Mouse (Mus musculus) embryo, embryonic 10.5 days (tissue): ENCODE data around the gene Olfr522.
A peak's percentile ranks its signal among the peaks of the same experiment; 100 is the strongest.

Experiments used
- DNase-seq: peaks from one replicate; pipeline ENCODE4 v3.0.0-alpha.2; 2015; ENCODE audit warnings: low spot score

Gene Olfr522

DNA sequence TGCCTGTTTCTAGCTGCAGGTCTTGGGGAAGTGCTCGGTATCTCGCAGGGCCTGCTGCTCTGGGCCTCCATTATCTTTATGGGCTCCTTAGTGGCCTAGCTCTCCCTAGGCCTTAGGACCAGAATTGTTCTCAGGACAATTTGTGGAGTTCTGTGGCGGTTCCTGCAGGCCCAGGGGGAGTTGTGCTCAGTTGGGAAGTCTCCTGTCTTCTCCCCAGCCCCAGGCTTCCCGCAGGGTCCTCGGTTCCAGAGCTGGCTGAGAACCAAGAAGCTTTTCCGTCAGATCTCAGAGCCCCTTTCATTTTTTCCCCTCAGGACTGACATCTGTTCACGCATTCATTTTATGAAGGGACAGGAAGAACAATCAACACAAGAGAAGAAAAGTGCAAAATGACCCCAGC is at the start of gene Olfr522:
Gene Olfr522, minus strand, starts transcription at position 101 of the 400 bp plus-strand sequence.
- DNase-seq: no peak

- no peak for DNase-seq
These were observed 49.3 kb upstream of the Olfr522 start for GRCm38 (mm10) chr7:140213841-140214240.

DNA sequence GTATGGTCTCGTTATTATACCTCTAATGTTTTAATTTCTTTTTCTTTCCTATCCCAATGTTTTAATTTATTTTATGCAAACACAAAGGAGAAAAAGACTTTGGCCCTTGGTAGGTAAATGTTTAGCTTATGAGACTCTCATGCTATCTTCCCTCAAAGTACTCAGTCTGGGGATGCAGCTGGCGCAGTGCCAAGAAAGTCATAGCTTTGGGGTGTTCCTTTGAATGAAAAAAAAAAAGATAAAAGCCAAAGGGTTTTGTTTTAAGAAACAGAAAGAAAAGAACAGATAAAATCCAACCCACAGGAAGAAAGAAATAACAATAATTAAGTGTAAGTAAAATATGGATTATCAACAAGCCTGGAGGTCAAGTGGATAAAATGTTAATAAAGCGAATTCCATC is 44.1 kb upstream of the Olfr522 start:
- no peak for DNase-seq

DNA sequence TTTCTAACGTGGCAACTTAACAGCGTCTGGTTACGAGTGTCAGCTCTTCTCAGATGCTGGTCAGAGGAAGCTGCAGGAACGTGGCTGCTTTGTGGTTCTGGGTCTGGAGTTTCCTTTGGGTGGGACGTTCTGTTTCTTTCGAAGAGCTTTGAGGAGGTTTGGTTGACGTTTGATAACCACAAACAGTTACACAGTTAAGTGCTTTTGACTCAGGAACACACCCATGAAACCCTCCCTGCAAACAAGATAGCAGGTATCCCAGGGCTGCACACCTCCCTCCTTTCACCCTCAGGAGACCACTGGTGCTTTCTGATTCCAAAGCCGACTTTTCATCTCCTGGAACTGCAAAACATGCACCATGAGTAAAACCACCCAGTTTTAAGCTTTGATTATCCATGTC is 43.6 kb upstream of the Olfr522 start:
- DNase-seq: no peak

DNA sequence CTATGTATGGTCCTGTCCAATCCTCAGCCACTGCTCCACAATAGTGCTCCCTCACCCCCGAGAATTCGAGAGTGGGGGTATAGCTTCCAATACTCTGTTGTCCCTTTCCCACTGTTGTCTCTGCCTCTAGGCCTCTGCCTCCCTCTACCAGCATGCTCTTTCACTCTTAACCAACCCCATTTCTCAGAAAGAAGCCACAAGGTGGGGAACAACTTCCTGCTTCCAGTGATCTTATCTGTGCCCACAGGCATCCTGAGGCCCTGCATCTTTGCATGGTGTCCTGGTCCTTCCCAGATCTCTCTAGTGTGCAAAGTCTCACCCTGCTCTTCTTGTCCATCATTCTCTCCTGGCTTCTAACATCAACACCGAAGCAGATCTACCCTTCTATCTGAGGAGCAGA is 42.3 kb upstream of the Olfr522 start:
- no peak for DNase-seq

DNA sequence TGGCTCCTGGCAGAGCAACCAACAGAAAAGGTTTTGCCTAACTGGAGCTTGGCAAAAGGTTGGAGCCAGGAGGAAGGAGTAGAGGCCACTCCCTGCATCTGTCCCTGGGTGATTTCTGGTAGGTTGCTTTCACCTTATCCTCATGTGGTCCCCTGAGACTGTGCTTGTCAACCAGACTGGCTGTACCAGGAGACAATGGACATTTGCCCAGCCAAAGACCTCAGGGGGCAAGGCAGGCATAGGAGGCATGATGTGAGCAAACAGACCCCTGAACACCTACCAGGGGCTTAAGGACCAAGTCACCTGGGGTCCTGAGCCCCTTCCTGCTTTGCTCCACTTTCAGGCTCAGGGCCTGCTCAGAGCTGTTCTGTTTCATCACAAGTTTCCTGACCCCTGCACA is 41.3 kb upstream of the Olfr522 start, which contains the start of gene Olfr524:
Gene Olfr524, minus strand, starts transcription at position 101 of the 400 bp plus-strand sequence.
- no peak for DNase-seq

- no peak for DNase-seq
These were observed 36.5 kb upstream of the Olfr522 start for GRCm38 (mm10) chr7:140201090-140201489.

DNA sequence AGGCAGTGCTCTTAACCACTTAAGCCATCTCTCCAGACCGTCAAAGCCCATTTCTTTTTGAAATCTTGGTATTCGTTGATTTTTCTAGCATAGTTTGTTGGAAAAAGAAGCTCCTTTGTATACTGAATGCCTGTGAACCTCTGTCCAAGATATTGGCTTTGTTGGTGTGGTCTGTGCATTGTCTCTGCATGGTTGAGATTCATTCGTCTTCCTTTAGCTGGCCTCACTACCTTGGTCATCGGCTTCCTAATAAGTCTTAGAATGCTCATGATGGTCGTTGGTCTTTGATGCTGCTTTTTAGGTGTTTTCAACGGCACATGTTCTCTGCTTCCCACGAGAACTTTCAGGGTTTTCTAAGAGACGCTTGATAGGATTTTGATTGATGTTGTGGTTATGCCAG is 31.4 kb upstream of the Olfr522 start:
- DNase-seq: no peak

- no peak for DNase-seq
These were observed 29.5 kb upstream of the Olfr522 start for GRCm38 (mm10) chr7:140194031-140194430.

- no peak for DNase-seq
These were observed 28.3 kb upstream of the Olfr522 start for GRCm38 (mm10) chr7:140192851-140193250.

GRCm38 (mm10) chr7:140192445-140192844 is 27.9 kb upstream of the Olfr522 start:
- DNase-seq: no peak

- DNase-seq: no peak
These were observed 25.9 kb upstream of the Olfr522 start for GRCm38 (mm10) chr7:140190435-140190834.

GRCm38 (mm10) chr7:140188391-140189328 is 24.1 kb upstream of the Olfr522 start:
- DNase-seq: peak; percentile 69

- no peak for DNase-seq
These were observed 23.3 kb upstream of the Olfr522 start for GRCm38 (mm10) chr7:140187721-140188390.

DNA sequence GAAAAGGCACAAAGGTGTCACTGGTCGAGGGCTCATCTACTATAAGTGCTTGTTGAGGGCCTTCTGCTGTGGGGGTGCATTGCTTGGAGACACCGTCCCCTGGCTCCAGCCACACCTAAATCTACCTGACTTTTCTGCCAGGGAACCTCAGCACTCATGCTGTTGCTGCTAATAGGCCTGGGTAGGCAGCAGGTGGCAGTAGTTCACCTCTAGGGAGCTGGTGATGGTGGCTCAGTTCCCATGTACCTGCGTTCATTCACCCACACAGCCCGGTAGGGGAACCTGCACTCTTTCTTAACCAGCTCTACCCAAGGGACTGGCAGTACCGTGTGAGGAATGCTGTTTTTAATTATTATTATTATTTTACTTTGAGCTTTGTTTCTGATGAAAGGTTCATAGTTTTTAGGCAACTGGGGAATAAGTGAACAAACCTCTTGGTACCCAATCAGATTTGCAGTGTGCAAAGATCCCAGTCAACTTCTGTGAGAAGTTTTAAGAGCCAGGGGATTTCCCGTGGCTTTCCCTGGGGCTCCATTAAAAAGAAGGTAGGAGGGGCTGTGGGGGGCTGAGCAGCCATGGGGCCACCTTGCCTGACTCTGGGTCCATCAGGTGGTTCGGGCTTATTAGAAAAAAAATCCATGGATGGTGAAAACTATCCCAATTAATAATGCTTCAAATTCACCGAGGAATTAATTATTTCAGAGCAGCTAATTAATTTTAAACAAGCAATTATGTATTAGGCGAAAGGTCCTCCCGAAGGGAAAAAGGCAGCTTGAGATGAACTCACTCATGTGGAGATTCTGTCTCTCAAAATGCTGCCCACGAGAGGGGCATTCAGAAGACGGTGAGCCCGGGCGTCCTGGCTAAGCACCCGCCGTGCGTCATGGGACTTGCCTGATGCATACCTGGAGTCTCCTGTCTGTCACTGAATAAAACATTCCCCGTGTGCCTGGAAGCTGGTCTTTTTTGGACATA is 22.4 kb upstream of the Olfr522 start:
- peak; percentile 13 for DNase-seq

DNA sequence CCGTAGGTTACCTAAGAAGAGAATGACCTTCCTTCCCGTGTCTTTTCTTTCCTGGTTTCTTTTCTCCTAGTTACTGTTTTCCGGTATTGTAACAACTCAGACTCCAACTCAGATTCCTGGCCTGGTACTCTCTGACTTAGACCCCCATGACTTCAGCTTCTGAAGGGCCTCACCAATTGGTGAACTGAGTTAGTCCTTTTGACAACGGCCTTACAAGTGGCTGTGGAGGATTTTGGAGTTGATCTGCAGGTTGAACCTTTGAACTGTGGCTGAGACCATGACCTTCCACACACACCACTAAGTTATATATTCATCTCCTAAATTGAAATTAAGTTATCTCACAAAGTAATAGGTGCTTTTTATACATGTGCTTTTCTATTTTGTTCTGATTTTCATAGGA is 19.6 kb upstream of the Olfr522 start:
- no peak for DNase-seq

DNA sequence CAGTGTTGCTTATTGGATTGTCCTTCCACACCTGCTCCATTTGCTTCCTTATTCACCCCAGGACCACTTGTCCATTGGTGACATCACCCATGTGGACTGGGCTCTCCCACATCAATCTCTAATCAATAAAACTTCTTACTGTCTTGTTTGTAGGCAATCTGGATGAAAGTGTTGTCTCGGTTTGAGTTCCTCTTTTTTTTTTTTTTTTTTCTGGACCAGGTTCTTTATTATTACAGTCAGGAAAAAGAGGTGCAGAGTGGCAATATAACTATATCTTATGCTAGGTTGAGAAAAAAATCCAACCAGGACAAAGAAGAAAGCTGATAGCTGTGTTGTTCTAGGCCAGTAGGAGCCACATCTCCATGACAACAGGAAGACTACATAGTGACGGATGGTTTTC is 16.1 kb upstream of the Olfr522 start:
- no peak for DNase-seq

- no peak for DNase-seq
These were observed 14.6 kb upstream of the Olfr522 start for GRCm38 (mm10) chr7:140179176-140179575.

GRCm38 (mm10) chr7:140172936-140173335 is 8.4 kb upstream of the Olfr522 start, which contains the start of gene Olfr523:
Olfr523 (plus strand) TSS chr7:140173217.
- DNase-seq: no peak

- DNase-seq: no peak
These were observed 6.3 kb upstream of the Olfr522 start for GRCm38 (mm10) chr7:140170863-140171262.

DNA sequence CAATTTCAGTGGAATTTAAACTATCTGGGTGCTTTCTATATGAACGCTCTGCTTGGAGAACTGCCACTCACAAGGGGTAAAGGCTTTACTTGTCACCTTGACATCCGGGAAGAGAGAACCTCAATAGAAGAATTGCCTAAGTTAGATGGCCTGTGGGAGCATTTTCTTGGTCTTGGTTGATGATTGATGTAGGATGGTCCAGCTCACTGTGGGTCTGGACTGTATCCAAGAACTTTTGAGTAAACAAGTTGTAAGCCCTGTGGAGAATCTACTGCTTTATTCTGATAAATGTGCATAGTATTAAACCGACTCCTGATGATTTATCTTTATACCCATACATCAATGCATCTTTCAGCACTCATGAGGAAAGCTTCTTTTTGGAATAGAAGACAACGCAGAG is 4.8 kb upstream of the Olfr522 start:
- no peak for DNase-seq

GRCm38 (mm10) chr7:140167950-140168349 is 3.4 kb upstream of the Olfr522 start:
- DNase-seq: no peak
